Mouse (Mus musculus): ENCODE results near the gene Kmt2b. TPM values are rescaled to one million over a fixed set of nuclear protein-coding genes. Genes with fewer than 3 reads are reported as not detected.

Kmt2b gene
- total and polyA plus RNA-seq, 2 experiments from 2014 or later, result 8.3 to 39.5 TPM

- Histone ChIP-seq H3K4me3 (ENCODE audit: low read depth, low read length) (no peak overlapping the region), H3K4me2 (ENCODE audit: low read depth, low read length, poor library complexity, severe bottlenecking) (no peak overlapping the region), H3K9ac (replicated peaks; ENCODE audit: low read length, poor library complexity, severe bottlenecking) (no peak overlapping the region), H3K36me3 (ENCODE audit: insufficient read depth, low read length) (peaks cover 51% of the 10 kb centered on the region), H3K4me1 (ENCODE audit: insufficient read depth, low read length) (no peaks in the 10 kb centered on the region), H3K9me3 (ENCODE audit: low read length) (no peaks in the 10 kb centered on the region), H3K27ac (ENCODE audit: low read depth, low read length) (no peak overlapping the region), H3K27me3 (ENCODE audit: insufficient read depth, low read length) (no peaks in the 10 kb centered on the region)
- no peak for ATAC-seq (ENCODE audit: low FRiP score)
- 79% methylated on average over 10 of the region's 10 CpGs for WGBS
- DNase-seq (ENCODE audit: low spot score), result no peak
- no peak for TF ChIP-seq CTCF (IDR thresholded peaks at IDR 0.05)
Observed at GRCm38 (mm10) chr7:30522871-30523270, 65.7 kb downstream of the Kmt2b start.

DNA sequence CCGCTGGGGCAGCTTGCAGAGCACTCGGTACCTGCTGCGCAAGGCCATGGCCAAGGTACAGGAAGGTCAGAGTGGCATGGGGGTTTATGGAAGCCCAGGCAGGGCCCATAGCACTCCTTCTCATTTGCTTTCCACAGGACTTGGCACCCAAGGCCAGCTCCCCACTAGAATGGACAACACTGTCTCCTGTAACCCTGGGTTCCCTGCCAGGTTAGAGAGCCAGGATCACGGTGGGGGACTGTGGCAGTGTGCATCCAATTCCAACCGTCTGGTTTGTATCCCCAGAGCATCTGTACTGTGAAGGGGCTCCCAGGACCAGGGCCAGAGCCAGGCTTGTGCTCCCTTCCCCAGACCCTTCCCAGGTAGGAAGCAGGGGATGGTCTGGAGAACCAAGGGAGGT is 67.7 kb downstream of the Kmt2b start:
- H3K27me3 ChIP-seq (ENCODE audit: insufficient read depth, low read length), result no peaks in the 10 kb centered on the region
- H3K9ac ChIP-seq (replicated peaks; ENCODE audit: low read length, poor library complexity, severe bottlenecking), result no peak overlapping the region
- no peak overlapping the region for H3K4me2 ChIP-seq (ENCODE audit: low read depth, low read length, poor library complexity, severe bottlenecking)
- peak overlapping the region; percentile 51; the same call in 1 of the 2 replicates for H3K27ac ChIP-seq (ENCODE audit: low read depth, low read length)
- no peak for DNase-seq (ENCODE audit: low spot score)
- WGBS, result 52% methylated on average over 5 of the region's 5 CpGs
- peaks cover 31% of the 10 kb centered on the region for H3K36me3 ChIP-seq (ENCODE audit: insufficient read depth, low read length)
- H3K4me1 ChIP-seq (ENCODE audit: insufficient read depth, low read length), result no peaks in the 10 kb centered on the region
- TF ChIP-seq CTCF (IDR thresholded peaks at IDR 0.05), result no peak
- no peak overlapping the region for H3K4me3 ChIP-seq (ENCODE audit: low read depth, low read length)
- no peak for ATAC-seq (ENCODE audit: low FRiP score)
- no peaks in the 10 kb centered on the region for H3K9me3 ChIP-seq (ENCODE audit: low read length)

GRCm38 (mm10) chr7:30520396-30520795 is 68.1 kb downstream of the Kmt2b start:
- ATAC-seq (ENCODE audit: low FRiP score), result 0 out of 2 replicates have a peak, but pooled peaks have one; percentile 8
- H3K36me3 ChIP-seq (ENCODE audit: insufficient read depth, low read length), result peaks cover 26% of the 10 kb centered on the region
- H3K9me3 ChIP-seq (ENCODE audit: low read length), result no peaks in the 10 kb centered on the region
- H3K9ac ChIP-seq (replicated peaks; ENCODE audit: low read length, poor library complexity, severe bottlenecking), result no peak overlapping the region
- no peak for TF ChIP-seq CTCF (IDR thresholded peaks at IDR 0.05)
- DNase-seq (ENCODE audit: low spot score), result no peak
- WGBS, result 44% methylated on average over 4 of the region's 4 CpGs
- H3K4me2 ChIP-seq (ENCODE audit: low read depth, low read length, poor library complexity, severe bottlenecking), result no peak overlapping the region
- no peak overlapping the region for H3K4me3 ChIP-seq (ENCODE audit: low read depth, low read length)
- H3K27ac ChIP-seq (ENCODE audit: low read depth, low read length), result no peak overlapping the region
- H3K27me3 ChIP-seq (ENCODE audit: insufficient read depth, low read length), result no peaks in the 10 kb centered on the region
- no peaks in the 10 kb centered on the region for H3K4me1 ChIP-seq (ENCODE audit: insufficient read depth, low read length)

Small RNA genes within 50 kb of the gene (microRNA-seq; reads per million reads assigned to microRNA genes)
- gene Gm38670 (ENCODE audit: borderline number of aligned reads), result not detected
- gene Mir3569 (ENCODE audit: borderline number of aligned reads), result not detected

Other genes starting within 250 kb of the Kmt2b start
Only the 30 nearest of the 31 such genes appear.
- 44.8 and 47.5 TPM in 2 replicates for gene Lrfn3, start 226.0 kb downstream of the Kmt2b start, total RNA-seq (2014; rRNA removed)
- gene Lrfn3, start 226.0 kb downstream of the Kmt2b start, polyA plus RNA-seq (2015; fragmentation: Nextera tagmentation; extraction: Ambion mirVana), result 22.1 and 24.8 TPM in 2 replicates
- gene Tyrobp, start 175.0 kb downstream of the Kmt2b start, total RNA-seq (2014; rRNA removed), result 20.6 and 23.5 TPM in 2 replicates
- gene Tyrobp, start 175.0 kb downstream of the Kmt2b start, polyA plus RNA-seq (2015; fragmentation: Nextera tagmentation; extraction: Ambion mirVana), result 43.7 and 46.5 TPM in 2 replicates
- not detected in 2 replicates for gene Hcst, start 168.9 kb downstream of the Kmt2b start, total RNA-seq (2014; rRNA removed)
- 0.54 and 0.76 TPM in 2 replicates for gene Hcst, start 168.9 kb downstream of the Kmt2b start, polyA plus RNA-seq (2015; fragmentation: Nextera tagmentation; extraction: Ambion mirVana)
- 2.1 and 2.2 TPM in 2 replicates for gene Nfkbid, start 167.0 kb downstream of the Kmt2b start, total RNA-seq (2014; rRNA removed)
- 2.2 and 2.8 TPM in 2 replicates for gene Nfkbid, start 167.0 kb downstream of the Kmt2b start, polyA plus RNA-seq (2015; fragmentation: Nextera tagmentation; extraction: Ambion mirVana)
- gene Aplp1, start 143.2 kb downstream of the Kmt2b start, total RNA-seq (2014; rRNA removed), result 923 and 924 TPM in 2 replicates
- 811 and 814 TPM in 2 replicates for gene Aplp1, start 143.2 kb downstream of the Kmt2b start, polyA plus RNA-seq (2015; fragmentation: Nextera tagmentation; extraction: Ambion mirVana)
- 0.99 and 4.9 TPM in 2 replicates for gene Kirrel2, start 131.0 kb downstream of the Kmt2b start, total RNA-seq (2014; rRNA removed)
- gene Kirrel2, start 131.0 kb downstream of the Kmt2b start, polyA plus RNA-seq (2015; fragmentation: Nextera tagmentation; extraction: Ambion mirVana), result 0.32 and 0.43 TPM in 2 replicates
- gene Nphs1, start 130.4 kb downstream of the Kmt2b start, total RNA-seq (2014; rRNA removed), result 0.33 TPM in 1 of 2 replicates, not detected in the other
- 0.11 TPM in 1 of 2 replicates, not detected in the other for gene Nphs1, start 130.4 kb downstream of the Kmt2b start, polyA plus RNA-seq (2015; fragmentation: Nextera tagmentation; extraction: Ambion mirVana)
- gene Prodh2, start 95.1 kb downstream of the Kmt2b start, total RNA-seq (2014; rRNA removed), result not detected in 2 replicates
- gene Prodh2, start 95.1 kb downstream of the Kmt2b start, polyA plus RNA-seq (2015; fragmentation: Nextera tagmentation; extraction: Ambion mirVana), result not detected in 2 replicates
- gene Arhgap33, start 53.7 kb downstream of the Kmt2b start, total RNA-seq (2014; rRNA removed), result 67.0 and 68.2 TPM in 2 replicates
- 113 TPM in 2 replicates for gene Arhgap33, start 53.7 kb downstream of the Kmt2b start, polyA plus RNA-seq (2015; fragmentation: Nextera tagmentation; extraction: Ambion mirVana)
- gene Hspb6, start 36.5 kb downstream of the Kmt2b start, total RNA-seq (2014; rRNA removed), result 5.9 and 6.2 TPM in 2 replicates
- gene Hspb6, start 36.5 kb downstream of the Kmt2b start, polyA plus RNA-seq (2015; fragmentation: Nextera tagmentation; extraction: Ambion mirVana), result 13.4 and 13.5 TPM in 2 replicates
- gene Proser3, start 36.4 kb downstream of the Kmt2b start, total RNA-seq (2014; rRNA removed), result 15.2 and 23.3 TPM in 2 replicates
- 3.3 and 3.4 TPM in 2 replicates for gene Proser3, start 36.4 kb downstream of the Kmt2b start, polyA plus RNA-seq (2015; fragmentation: Nextera tagmentation; extraction: Ambion mirVana)
- 15.7 and 32.0 TPM in 2 replicates for gene Lin37, start 28.9 kb downstream of the Kmt2b start, total RNA-seq (2014; rRNA removed)
- 53.5 and 54.1 TPM in 2 replicates for gene Lin37, start 28.9 kb downstream of the Kmt2b start, polyA plus RNA-seq (2015; fragmentation: Nextera tagmentation; extraction: Ambion mirVana)
- gene U2af1l4, start 25.4 kb downstream of the Kmt2b start, total RNA-seq (2014; rRNA removed), result 54.7 and 64.2 TPM in 2 replicates
- gene U2af1l4, start 25.4 kb downstream of the Kmt2b start, polyA plus RNA-seq (2015; fragmentation: Nextera tagmentation; extraction: Ambion mirVana), result 96.4 and 97.0 TPM in 2 replicates
- 6.0 and 8.4 TPM in 2 replicates for gene Gm49396, start 25.4 kb downstream of the Kmt2b start, total RNA-seq (2014; rRNA removed)
- gene Gm49396, start 25.4 kb downstream of the Kmt2b start, polyA plus RNA-seq (2015; fragmentation: Nextera tagmentation; extraction: Ambion mirVana), result 4.9 and 7.2 TPM in 2 replicates
- gene Psenen, start 25.1 kb downstream of the Kmt2b start, total RNA-seq (2014; rRNA removed), result 63.8 and 133 TPM in 2 replicates
- 135 and 144 TPM in 2 replicates for gene Psenen, start 25.1 kb downstream of the Kmt2b start, polyA plus RNA-seq (2015; fragmentation: Nextera tagmentation; extraction: Ambion mirVana)
- gene Igflr1, start 23.3 kb downstream of the Kmt2b start, total RNA-seq (2014; rRNA removed), result 0.99 and 1.9 TPM in 2 replicates
- 3.1 and 5.6 TPM in 2 replicates for gene Igflr1, start 23.3 kb downstream of the Kmt2b start, polyA plus RNA-seq (2015; fragmentation: Nextera tagmentation; extraction: Ambion mirVana)
- not detected in 2 replicates for gene Zbtb32, start 10.2 kb upstream of the Kmt2b start, total RNA-seq (2014; rRNA removed)
- gene Zbtb32, start 10.2 kb upstream of the Kmt2b start, polyA plus RNA-seq (2015; fragmentation: Nextera tagmentation; extraction: Ambion mirVana), result 0.22 and 0.39 TPM in 2 replicates
- gene Upk1a, start 24.1 kb upstream of the Kmt2b start, total RNA-seq (2014; rRNA removed), result 0.76 and 1.5 TPM in 2 replicates
- gene Upk1a, start 24.1 kb upstream of the Kmt2b start, polyA plus RNA-seq (2015; fragmentation: Nextera tagmentation; extraction: Ambion mirVana), result 0.65 and 0.84 TPM in 2 replicates
- 310 and 337 TPM in 2 replicates for gene Cox6b1, start 37.4 kb upstream of the Kmt2b start, total RNA-seq (2014; rRNA removed)
- 1,351 and 1,409 TPM in 2 replicates for gene Cox6b1, start 37.4 kb upstream of the Kmt2b start, polyA plus RNA-seq (2015; fragmentation: Nextera tagmentation; extraction: Ambion mirVana)
- gene Etv2, start 47.1 kb upstream of the Kmt2b start, total RNA-seq (2014; rRNA removed), result 1.2 TPM in 1 of 2 replicates, not detected in the other
- 0.15 TPM in 1 of 2 replicates, not detected in the other for gene Etv2, start 47.1 kb upstream of the Kmt2b start, polyA plus RNA-seq (2015; fragmentation: Nextera tagmentation; extraction: Ambion mirVana)
- 163 and 185 TPM in 2 replicates for gene Rbm42, start 61.6 kb upstream of the Kmt2b start, total RNA-seq (2014; rRNA removed)
- gene Rbm42, start 61.6 kb upstream of the Kmt2b start, polyA plus RNA-seq (2015; fragmentation: Nextera tagmentation; extraction: Ambion mirVana), result 120 and 123 TPM in 2 replicates
- gene Haus5, start 76.3 kb upstream of the Kmt2b start, total RNA-seq (2014; rRNA removed), result 17.9 and 22.7 TPM in 2 replicates
- 19.8 and 20.0 TPM in 2 replicates for gene Haus5, start 76.3 kb upstream of the Kmt2b start, polyA plus RNA-seq (2015; fragmentation: Nextera tagmentation; extraction: Ambion mirVana)
- not detected in 2 replicates for gene Pmis2, start 82.9 kb upstream of the Kmt2b start, total RNA-seq (2014; rRNA removed)
- gene Pmis2, start 82.9 kb upstream of the Kmt2b start, polyA plus RNA-seq (2015; fragmentation: Nextera tagmentation; extraction: Ambion mirVana), result not detected in 2 replicates
- not detected in 2 replicates for gene 2200002J24Rik, start 110.2 kb upstream of the Kmt2b start, total RNA-seq (2014; rRNA removed)
- gene 2200002J24Rik, start 110.2 kb upstream of the Kmt2b start, polyA plus RNA-seq (2015; fragmentation: Nextera tagmentation; extraction: Ambion mirVana), result not detected in 2 replicates
- 0.82 and 2.3 TPM in 2 replicates for gene Atp4a, start 123.5 kb upstream of the Kmt2b start, total RNA-seq (2014; rRNA removed)
- 2.7 and 2.8 TPM in 2 replicates for gene Atp4a, start 123.5 kb upstream of the Kmt2b start, polyA plus RNA-seq (2015; fragmentation: Nextera tagmentation; extraction: Ambion mirVana)
- 166 and 167 TPM in 2 replicates for gene Tmem147, start 140.8 kb upstream of the Kmt2b start, total RNA-seq (2014; rRNA removed)
- gene Tmem147, start 140.8 kb upstream of the Kmt2b start, polyA plus RNA-seq (2015; fragmentation: Nextera tagmentation; extraction: Ambion mirVana), result 290 and 318 TPM in 2 replicates
- gene Gapdhs, start 155.0 kb upstream of the Kmt2b start, total RNA-seq (2014; rRNA removed), result not detected in 2 replicates
- 0.79 and 0.80 TPM in 2 replicates for gene Gapdhs, start 155.0 kb upstream of the Kmt2b start, polyA plus RNA-seq (2015; fragmentation: Nextera tagmentation; extraction: Ambion mirVana)
- gene Sbsn, start 162.7 kb upstream of the Kmt2b start, total RNA-seq (2014; rRNA removed), result 2.4 and 4.0 TPM in 2 replicates
- 1.8 and 4.1 TPM in 2 replicates for gene Sbsn, start 162.7 kb upstream of the Kmt2b start, polyA plus RNA-seq (2015; fragmentation: Nextera tagmentation; extraction: Ambion mirVana)
- 0.71 and 7.9 TPM in 2 replicates for gene Dmkn, start 175.0 kb upstream of the Kmt2b start, total RNA-seq (2014; rRNA removed)
- gene Dmkn, start 175.0 kb upstream of the Kmt2b start, polyA plus RNA-seq (2015; fragmentation: Nextera tagmentation; extraction: Ambion mirVana), result 4.5 and 4.9 TPM in 2 replicates
- 4.8 and 19.2 TPM in 2 replicates for gene Krtdap, start 199.2 kb upstream of the Kmt2b start, total RNA-seq (2014; rRNA removed)
- 1.2 and 1.6 TPM in 2 replicates for gene Krtdap, start 199.2 kb upstream of the Kmt2b start, polyA plus RNA-seq (2015; fragmentation: Nextera tagmentation; extraction: Ambion mirVana)

All from midbrain, postnatal 0 days (tissue).